Mouse (Mus musculus) stomach, postnatal 0 days (tissue): ENCODE data around the gene Spout1. TPM values are rescaled to one million over a fixed set of nuclear protein-coding genes. Genes with fewer than 3 reads are reported as not detected.
A peak's percentile ranks its signal among the peaks of the same experiment; 100 is the strongest.
"Not testable (repeated sequence)": the region's sequence is repeated elsewhere in the genome, so short reads cannot be mapped to it uniquely, and the experiment has no call there.

Source experiments
- ATAC-seq: fragments of 200-750 bp; cut with Nextera tagmentation; 2 replicates; pipeline ENCODE4 v1.8.0; 2017; ENCODE audit not compliant: low FRiP score, low TSS enrichment
- DNase-seq: peaks from one replicate; pipeline ENCODE4 v3.0.0-alpha.2; 2016; ENCODE audit warnings: low spot score
- H3K27ac ChIP-seq: fragments of 300-500 bp; sonication (generic); replicated peaks from 2 replicates; pipeline ENCODE4 v1.5.1; 2014; ENCODE audit warnings: mild to moderate bottlenecking, control low read depth
- H3K27me3 ChIP-seq: fragments of 300-500 bp; sonication (generic); 2 replicates; pipeline ENCODE4 v1.6.1; 2014; ENCODE audit warnings: low read length; ENCODE audit not compliant: control insufficient read depth, insufficient read depth
- H3K36me3 ChIP-seq: fragments of 300-500 bp; sonication (generic); 2 replicates; pipeline ENCODE4 v1.6.1; 2014; ENCODE audit warnings: low read length, mixed read lengths; ENCODE audit not compliant: control insufficient read depth, insufficient read depth
- H3K4me1 ChIP-seq: fragments of 300-500 bp; sonication (generic); replicated peaks from 2 replicates; pipeline ENCODE4 v1.6.1; 2014; ENCODE audit warnings: antibody characterized with exemption; ENCODE audit not compliant: control insufficient read depth, insufficient read depth
- H3K4me2 ChIP-seq: fragments of 300-500 bp; sonication (generic); replicated peaks from 2 replicates; pipeline ENCODE4 v1.6.1; 2014; ENCODE audit warnings: low read depth, mild to moderate bottlenecking, control low read depth, moderate library complexity
- H3K4me3 ChIP-seq: fragments of 300-500 bp; sonication (generic); 2 replicates; pipeline ENCODE4 v1.5.1; 2014; ENCODE audit warnings: low read depth, low read length, control low read depth
- H3K9ac ChIP-seq: fragments of 300-500 bp; sonication (generic); 2 replicates; pipeline ENCODE4 v1.6.1; 2014; ENCODE audit warnings: mild to moderate bottlenecking, low read length, control low read depth, mixed read lengths
- H3K9me3 ChIP-seq: fragments of 300-500 bp; sonication (generic); 2 replicates; pipeline ENCODE4 v1.6.1; 2016; ENCODE audit warnings: low read length; ENCODE audit not compliant: control insufficient read depth
- CTCF ChIP-seq: IDR thresholded peaks from 2 replicates; pipeline ENCODE4 v1.5.1; 2016; ENCODE audit warnings: antibody characterized with exemption, low read depth, mild to moderate bottlenecking, moderate library complexity
- EP300 ChIP-seq: optimal IDR thresholded peaks from 2 replicates; pipeline ENCODE3; 2016; ENCODE audit warnings: antibody characterized with exemption
- WGBS: fragments of 180-500 bp; shearing (Covaris S2); extraction: QIAGEN DNeasy Blood & Tissue Kit; methylation state at CpG from one replicate; pipeline ENCODE4 v1.1.7; 2014; 5-methylcytosine and 5-hydroxymethylcytosine counted together
- polyA plus RNA-seq: library from polyadenylated mRNA; unstranded; fragments of >200 nt; fragmentation: Nextera tagmentation; extraction: Ambion mirVana; gene quantifications from 2 replicates; pipeline ENCODE4 v1.2.1, GENCODE M21; 2015

Spout1 gene
- polyA plus RNA-seq, 1 experiment from 2014 or later = 24.0 TPM

GRCm38 (mm10) chr2:30131240-30131639 lies 47.0 kb downstream of the Spout1 start:
- H3K4me1 ChIP-seq, H3K9ac ChIP-seq, H3K4me2 ChIP-seq, H3K4me3 ChIP-seq, ATAC-seq, DNase-seq, H3K9me3 ChIP-seq, H3K27me3 ChIP-seq, H3K27ac ChIP-seq, H3K36me3 ChIP-seq: not testable (repeated sequence)
- TF ChIP-seq CTCF = peak; percentile 36
- whole genome bisulfite sequencing = 63% methylated on average over 5 of the region's 5 CpGs

GRCm38 (mm10) chr2:30130156-30130555 lies 48.1 kb downstream of the Spout1 start:
- ATAC-seq (no peak), DNase-seq (no peak)
- Histone ChIP-seq H3K36me3 (no peaks in the 10 kb centered on the region), H3K27me3 (no peaks in the 10 kb centered on the region), H3K4me3 (no peak overlapping the region), H3K4me2 (no peak overlapping the region), H3K9ac (no peak overlapping the region), H3K9me3 (no peaks in the 10 kb centered on the region), H3K4me1 (peaks cover 7% of the 10 kb centered on the region), H3K27ac (no peak overlapping the region)
- TF ChIP-seq EP300 = no peak
- no peak for TF ChIP-seq CTCF
- WGBS = 73% methylated on average over 4 of the region's 4 CpGs

DNA sequence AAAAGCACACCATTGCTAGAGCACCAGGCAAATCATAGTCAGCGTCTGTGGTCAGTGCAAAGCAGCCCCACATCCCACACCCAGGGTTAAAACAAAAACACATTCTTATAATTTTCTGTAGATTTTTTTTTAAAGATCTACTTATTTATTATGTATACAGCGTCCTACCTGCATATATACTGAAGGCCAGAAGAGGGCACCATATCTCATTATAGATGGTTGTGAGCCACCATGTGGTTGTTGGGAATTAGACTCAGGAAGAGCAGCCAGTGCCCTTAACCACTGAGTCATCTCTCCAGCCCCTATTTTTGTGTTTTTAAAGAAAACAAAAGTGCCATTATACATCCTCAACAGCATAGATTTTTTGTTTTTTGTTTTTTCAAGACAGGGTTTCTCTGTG lies 49.5 kb downstream of the Spout1 start:
- Histone ChIP-seq H3K9ac (no peak overlapping the region), H3K27me3 (no peaks in the 10 kb centered on the region), H3K4me3 (no peak overlapping the region), H3K4me1 (peaks cover 8% of the 10 kb centered on the region), H3K9me3 (no peaks in the 10 kb centered on the region), H3K36me3 (no peaks in the 10 kb centered on the region), H3K4me2 (no peak overlapping the region), H3K27ac (no peak overlapping the region)
- 35% methylated on average over 2 of the region's 2 CpGs for WGBS
- TF ChIP-seq CTCF (peak; percentile 87), EP300 (no peak)
- no peak for DNase-seq
- no peak for ATAC-seq

- WGBS = 6% methylated on average over 30 of the region's 31 CpGs
- ATAC-seq = peak; percentile 97
- Histone ChIP-seq H3K9ac (peak within 1 kb of the TSS; percentile 93), H3K27ac (peak within 1 kb of the TSS; percentile 94), H3K27me3 (no peaks in the 10 kb centered on the region), H3K9me3 (no peaks in the 10 kb centered on the region), H3K4me3 (peak within 1 kb of the TSS; percentile 80), H3K4me1 (0 out of 2 replicates have a peak, but pooled peaks cover 2% of the 10 kb centered on the region), H3K4me2 (peak within 1 kb of the TSS; percentile 64), H3K36me3 (no peaks in the 10 kb centered on the region)
- TF ChIP-seq EP300 (no peak), CTCF (no peak)
- peak; percentile 98 for DNase-seq
Measured at GRCm38 (mm10) chr2:30124472-30125274, 53.6 kb downstream of the Spout1 start, which contains the start of gene Zer1. TSS of gene Zer1 (minus strand) at chr2:30124585.

- no peaks in the 10 kb centered on the region for H3K27me3 ChIP-seq
- ATAC-seq (no peak; the same call in 1 of the 2 replicates), DNase-seq (no peak)
- no peaks in the 10 kb centered on the region for H3K9me3 ChIP-seq
- H3K4me2 ChIP-seq = peak overlapping the region; percentile 64
- TF ChIP-seq CTCF = no peak
- no peak for TF ChIP-seq EP300
- peak overlapping the region; percentile 80 for H3K4me3 ChIP-seq
- H3K4me1 ChIP-seq = 0 out of 2 replicates have a peak, but pooled peaks cover 2% of the 10 kb centered on the region
- H3K27ac ChIP-seq = peak overlapping the region; percentile 94
- WGBS = 2% methylated on average over 39 of the region's 44 CpGs
- H3K9ac ChIP-seq = peak overlapping the region; percentile 93
- H3K36me3 ChIP-seq = no peaks in the 10 kb centered on the region
Measured at GRCm38 (mm10) chr2:30123729-30124471, 54.4 kb downstream of the Spout1 start.

Other genes with a start within 250 kb of the Spout1 start
- 22.7 and 24.1 TPM in 2 replicates for gene Gle1, start 243.0 kb downstream of the Spout1 start, polyA plus RNA-seq
- 44.2 and 48.3 TPM in 2 replicates for gene Sptan1, start 212.9 kb downstream of the Spout1 start, polyA plus RNA-seq
- gene Wdr34, start 129.6 kb downstream of the Spout1 start, polyA plus RNA-seq = 10.9 and 13.2 TPM in 2 replicates
- gene Set, start 121.1 kb downstream of the Spout1 start, polyA plus RNA-seq = 202 and 206 TPM in 2 replicates
- 3.0 and 3.1 TPM in 2 replicates for gene Pkn3, start 100.8 kb downstream of the Spout1 start, polyA plus RNA-seq
- gene Zdhhc12, start 84.8 kb downstream of the Spout1 start, polyA plus RNA-seq = 27.7 and 27.8 TPM in 2 replicates
- gene Zer1, start 53.9 kb downstream of the Spout1 start, polyA plus RNA-seq = 2.9 and 3.1 TPM in 2 replicates
- gene Tbc1d13, start 44.7 kb downstream of the Spout1 start, polyA plus RNA-seq = 3.7 and 3.9 TPM in 2 replicates
- gene Endog, start 7.0 kb downstream of the Spout1 start, polyA plus RNA-seq = 35.3 and 41.2 TPM in 2 replicates
- gene Kyat1, start 27.4 kb upstream of the Spout1 start, polyA plus RNA-seq = 81.2 and 89.3 TPM in 2 replicates
- gene Lrrc8a, start 59.3 kb upstream of the Spout1 start, polyA plus RNA-seq = 30.3 and 31.7 TPM in 2 replicates
- gene Gm28035, start 62.1 kb upstream of the Spout1 start, polyA plus RNA-seq = 0.05 and 0.11 TPM in 2 replicates
- 5.8 and 7.1 TPM in 2 replicates for gene Phyhd1, start 87.7 kb upstream of the Spout1 start, polyA plus RNA-seq
- not detected in 2 replicates for gene Gm28038, start 102.6 kb upstream of the Spout1 start, polyA plus RNA-seq
- 21.1 and 21.9 TPM in 2 replicates for gene Dolk, start 107.9 kb upstream of the Spout1 start, polyA plus RNA-seq
- 8.5 and 9.9 TPM in 2 replicates for gene Nup188, start 107.9 kb upstream of the Spout1 start, polyA plus RNA-seq
- 84.9 and 102 TPM in 2 replicates for gene Sh3glb2, start 180.9 kb upstream of the Spout1 start, polyA plus RNA-seq
- 16.8 and 17.8 TPM in 2 replicates for gene Miga2, start 185.8 kb upstream of the Spout1 start, polyA plus RNA-seq
- 29.8 and 32.9 TPM in 2 replicates for gene Dolpp1, start 213.8 kb upstream of the Spout1 start, polyA plus RNA-seq
- gene Crat, start 237.4 kb upstream of the Spout1 start, polyA plus RNA-seq = 22.0 and 25.9 TPM in 2 replicates
- gene Ptpa, start 237.6 kb upstream of the Spout1 start, polyA plus RNA-seq = 76.6 and 79.6 TPM in 2 replicates